Mouse (Mus musculus): Measurements from ENCODE around the gene Sdr42e1. TPM values are rescaled to one million over a fixed set of nuclear protein-coding genes. Genes with fewer than 3 reads are reported as not detected.
A peak's percentile ranks its signal among the peaks of the same experiment; 100 is the strongest.

The Sdr42e1 gene
- total and polyA plus RNA-seq, 3 experiments = 0.11 TPM; not detected in 2

DNA sequence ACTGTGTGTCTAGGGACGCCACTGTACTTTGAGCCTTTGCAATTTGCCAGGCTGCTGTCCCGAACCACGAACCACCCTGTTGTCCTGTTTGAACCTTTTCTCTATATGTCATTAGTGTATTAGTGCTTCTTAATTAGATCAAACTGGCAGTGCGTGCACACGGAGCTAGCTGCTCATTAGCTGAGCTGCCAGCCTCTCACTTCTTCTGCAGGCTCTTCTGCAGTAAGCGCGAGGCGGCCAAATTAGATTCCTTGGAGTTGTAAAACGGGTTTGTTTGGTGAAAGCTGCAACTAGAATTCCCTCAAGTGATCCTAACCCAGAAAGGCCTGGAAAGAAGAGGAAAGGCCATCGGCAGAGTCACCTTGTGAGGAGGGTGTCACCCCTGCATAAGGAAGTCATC lies 29.2 kb upstream of the Sdr42e1 start:
- Histone ChIP-seq H3K36me3 (replicated peaks) (no peaks in the 10 kb centered on the region), H3K9me3 (replicated peaks) (peaks cover 78% of the 10 kb centered on the region), H3K4me3 (ENCODE audit: low read depth, low read length) (no peak overlapping the region), H3K27me3 (ENCODE audit: insufficient read depth, low read length) (no peaks in the 10 kb centered on the region), H3K4me1 (ENCODE audit: insufficient read depth, low read depth, low read length) (no peaks in the 10 kb centered on the region)
- TF ChIP-seq POLR2AphosphoS5 (IDR thresholded peaks at IDR 0.05; ENCODE audit: insufficient replicate concordance, low read depth, low read length) (no peak), GATA2 (IDR thresholded peaks at IDR 0.05; ENCODE audit: borderline replicate concordance, low read depth, low read length) (no peak), TAL1 (conservative IDR thresholded peaks at IDR 0.05; ENCODE audit: low read depth, low read length) (no peak), CTCF (IDR thresholded peaks at IDR 0.05; ENCODE audit: low read depth, low read length) (no peak), GATA1 (IDR thresholded peaks at IDR 0.05; ENCODE audit: borderline replicate concordance, low read length) (no peak)
- DNase-seq (ENCODE audit: low spot score) = no peak
- ATAC-seq (ENCODE audit: extremely low read depth, insufficient number of reproducible peaks, low FRiP score, poor library complexity, severe bottlenecking) = no peak

DNA sequence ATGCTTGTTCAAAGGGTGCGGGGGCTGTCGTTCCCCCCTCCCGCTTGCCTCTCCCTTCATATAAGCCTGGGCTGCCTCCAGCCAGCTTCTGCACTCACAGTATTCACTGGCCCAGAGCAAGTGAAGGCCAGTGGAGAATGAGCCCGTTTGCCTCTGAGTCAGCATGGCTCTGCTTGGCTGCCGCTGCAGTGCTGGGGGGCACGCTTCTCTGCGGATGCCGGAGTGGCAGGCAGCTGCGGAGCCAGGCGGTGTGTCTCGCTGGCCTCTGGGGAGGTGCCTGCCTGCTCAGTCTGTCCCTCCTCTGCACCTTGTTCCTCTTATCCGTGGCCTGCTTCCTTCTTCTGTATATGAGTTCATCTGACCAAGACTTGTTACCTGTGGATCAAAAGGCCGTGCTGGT lies 28.4 kb upstream of the Sdr42e1 start, which contains the start of gene Hsd17b2:
TSS of gene Hsd17b2 (plus strand) at position 46 of the 400 bp plus-strand sequence.
- H3K9me3 ChIP-seq (replicated peaks) = peaks cover 80% of the 10 kb centered on the region
- ATAC-seq (ENCODE audit: extremely low read depth, insufficient number of reproducible peaks, low FRiP score, poor library complexity, severe bottlenecking) (no peak), DNase-seq (ENCODE audit: low spot score) (no peak)
- H3K36me3 ChIP-seq (replicated peaks) = no peaks in the 10 kb centered on the region
- TF ChIP-seq GATA2 (IDR thresholded peaks at IDR 0.05; ENCODE audit: borderline replicate concordance, low read depth, low read length) = no peak
- no peak for TF ChIP-seq GATA1 (IDR thresholded peaks at IDR 0.05; ENCODE audit: borderline replicate concordance, low read length)
- TF ChIP-seq TAL1 (conservative IDR thresholded peaks at IDR 0.05; ENCODE audit: low read depth, low read length) = no peak
- TF ChIP-seq POLR2AphosphoS5 (IDR thresholded peaks at IDR 0.05; ENCODE audit: insufficient replicate concordance, low read depth, low read length) = no peak
- no peak for TF ChIP-seq CTCF (IDR thresholded peaks at IDR 0.05; ENCODE audit: low read depth, low read length)
- H3K27me3 ChIP-seq (ENCODE audit: insufficient read depth, low read length) = no peaks in the 10 kb centered on the region
- H3K4me3 ChIP-seq (ENCODE audit: low read depth, low read length) = peak within 1 kb of the TSS; percentile 23; the same call in 1 of the 2 replicates
- no peaks in the 10 kb centered on the region for H3K4me1 ChIP-seq (ENCODE audit: insufficient read depth, low read depth, low read length)

GRCm38 (mm10) chr8:117701246-117701645 lies 27.8 kb upstream of the Sdr42e1 start:
- no peak for TF ChIP-seq GATA1 (IDR thresholded peaks at IDR 0.05; ENCODE audit: borderline replicate concordance, low read length)
- no peak for TF ChIP-seq TAL1 (conservative IDR thresholded peaks at IDR 0.05; ENCODE audit: low read depth, low read length)
- TF ChIP-seq CTCF (IDR thresholded peaks at IDR 0.05; ENCODE audit: low read depth, low read length) = no peak
- TF ChIP-seq POLR2AphosphoS5 (IDR thresholded peaks at IDR 0.05; ENCODE audit: insufficient replicate concordance, low read depth, low read length) = no peak
- no peak for TF ChIP-seq GATA2 (IDR thresholded peaks at IDR 0.05; ENCODE audit: borderline replicate concordance, low read depth, low read length)
- H3K4me3 ChIP-seq (ENCODE audit: low read depth, low read length) = no peak overlapping the region

GRCm38 (mm10) chr8:117700699-117701098 lies 27.2 kb upstream of the Sdr42e1 start:
- ATAC-seq (ENCODE audit: extremely low read depth, insufficient number of reproducible peaks, low FRiP score, poor library complexity, severe bottlenecking) (no peak), DNase-seq (ENCODE audit: low spot score) (no peak)
- TF ChIP-seq TAL1 (conservative IDR thresholded peaks at IDR 0.05; ENCODE audit: low read depth, low read length) = no peak
- TF ChIP-seq POLR2AphosphoS5 (IDR thresholded peaks at IDR 0.05; ENCODE audit: insufficient replicate concordance, low read depth, low read length) = no peak
- no peak for TF ChIP-seq GATA1 (IDR thresholded peaks at IDR 0.05; ENCODE audit: borderline replicate concordance, low read length)
- no peak for TF ChIP-seq GATA2 (IDR thresholded peaks at IDR 0.05; ENCODE audit: borderline replicate concordance, low read depth, low read length)
- TF ChIP-seq CTCF (IDR thresholded peaks at IDR 0.05; ENCODE audit: low read depth, low read length) = no peak
- peaks cover 78% of the 10 kb centered on the region for H3K9me3 ChIP-seq (replicated peaks)
- H3K4me3 ChIP-seq (ENCODE audit: low read depth, low read length) = no peak overlapping the region
- H3K36me3 ChIP-seq (replicated peaks) = no peaks in the 10 kb centered on the region
- H3K27me3 ChIP-seq (ENCODE audit: insufficient read depth, low read length) = no peaks in the 10 kb centered on the region
- no peaks in the 10 kb centered on the region for H3K4me1 ChIP-seq (ENCODE audit: insufficient read depth, low read depth, low read length)

More at GRCm38 (mm10) chr8:117701246-117701645, 27.8 kb upstream of the Sdr42e1 start:
- H3K27me3 ChIP-seq (ENCODE audit: insufficient read depth, low read length) = no peaks in the 10 kb centered on the region
- no peak for ATAC-seq (ENCODE audit: extremely low read depth, insufficient number of reproducible peaks, low FRiP score, poor library complexity, severe bottlenecking)
- H3K9me3 ChIP-seq (replicated peaks) = peaks cover 81% of the 10 kb centered on the region
- DNase-seq (ENCODE audit: low spot score) = no peak
- H3K36me3 ChIP-seq (replicated peaks) = no peaks in the 10 kb centered on the region
- no peaks in the 10 kb centered on the region for H3K4me1 ChIP-seq (ENCODE audit: insufficient read depth, low read depth, low read length)

GRCm38 (mm10) chr8:117697248-117697647 lies 23.8 kb upstream of the Sdr42e1 start:
- H3K9me3 ChIP-seq (replicated peaks) = peaks cover 75% of the 10 kb centered on the region
- no peak for DNase-seq (ENCODE audit: low spot score)
- no peaks in the 10 kb centered on the region for H3K36me3 ChIP-seq (replicated peaks)
- no peaks in the 10 kb centered on the region for H3K4me1 ChIP-seq (ENCODE audit: insufficient read depth, low read depth, low read length)
- no peak for TF ChIP-seq TAL1 (conservative IDR thresholded peaks at IDR 0.05; ENCODE audit: low read depth, low read length)
- TF ChIP-seq CTCF (IDR thresholded peaks at IDR 0.05; ENCODE audit: low read depth, low read length) = no peak
- no peak for TF ChIP-seq POLR2AphosphoS5 (IDR thresholded peaks at IDR 0.05; ENCODE audit: insufficient replicate concordance, low read depth, low read length)
- no peak for TF ChIP-seq GATA2 (IDR thresholded peaks at IDR 0.05; ENCODE audit: borderline replicate concordance, low read depth, low read length)
- no peak for TF ChIP-seq GATA1 (IDR thresholded peaks at IDR 0.05; ENCODE audit: borderline replicate concordance, low read length)
- no peak overlapping the region for H3K4me3 ChIP-seq (ENCODE audit: low read depth, low read length)
- ATAC-seq (ENCODE audit: extremely low read depth, insufficient number of reproducible peaks, low FRiP score, poor library complexity, severe bottlenecking) = no peak
- no peaks in the 10 kb centered on the region for H3K27me3 ChIP-seq (ENCODE audit: insufficient read depth, low read length)

DNA sequence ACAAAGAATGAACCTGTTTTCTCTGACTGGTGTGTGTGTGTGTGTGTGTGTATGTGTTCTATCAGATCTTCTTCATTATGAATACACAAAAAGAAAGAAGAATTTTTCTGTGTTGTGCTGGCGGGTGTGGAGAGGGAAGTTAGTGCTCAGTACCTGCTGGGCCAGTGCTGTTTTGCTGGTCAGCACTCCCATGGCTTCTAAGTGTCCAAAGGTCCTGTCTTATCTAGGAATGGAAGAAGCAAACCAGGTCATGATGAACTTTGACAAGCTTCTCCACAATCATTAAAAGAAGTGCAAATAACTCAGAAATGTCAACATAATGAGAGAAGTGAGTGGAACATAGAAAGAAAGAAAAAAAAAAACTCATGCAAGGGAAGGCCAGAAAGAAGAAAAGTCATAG lies 22.1 kb upstream of the Sdr42e1 start:
- DNase-seq (ENCODE audit: low spot score) (no peak), ATAC-seq (ENCODE audit: extremely low read depth, insufficient number of reproducible peaks, low FRiP score, poor library complexity, severe bottlenecking) (no peak)
- no peaks in the 10 kb centered on the region for H3K27me3 ChIP-seq (ENCODE audit: insufficient read depth, low read length)
- no peak overlapping the region for H3K4me3 ChIP-seq (ENCODE audit: low read depth, low read length)
- H3K9me3 ChIP-seq (replicated peaks) = peaks cover 74% of the 10 kb centered on the region
- H3K4me1 ChIP-seq (ENCODE audit: insufficient read depth, low read depth, low read length) = no peaks in the 10 kb centered on the region
- TF ChIP-seq CTCF (IDR thresholded peaks at IDR 0.05; ENCODE audit: low read depth, low read length) (no peak), TAL1 (conservative IDR thresholded peaks at IDR 0.05; ENCODE audit: low read depth, low read length) (no peak), POLR2AphosphoS5 (IDR thresholded peaks at IDR 0.05; ENCODE audit: insufficient replicate concordance, low read depth, low read length) (no peak), GATA2 (IDR thresholded peaks at IDR 0.05; ENCODE audit: borderline replicate concordance, low read depth, low read length) (no peak), GATA1 (IDR thresholded peaks at IDR 0.05; ENCODE audit: borderline replicate concordance, low read length) (no peak)
- H3K36me3 ChIP-seq (replicated peaks) = no peaks in the 10 kb centered on the region
